Mouse (Mus musculus): ENCODE measurements around the gene Hoxc5. TPM values are rescaled to one million over a fixed set of nuclear protein-coding genes. Genes with fewer than 3 reads are reported as not detected.
A peak's percentile ranks its signal among the peaks of the same experiment; 100 is the strongest.

The Hoxc5 gene
- polyA plus RNA-seq, 1 experiment, result 0.53 TPM

DNA sequence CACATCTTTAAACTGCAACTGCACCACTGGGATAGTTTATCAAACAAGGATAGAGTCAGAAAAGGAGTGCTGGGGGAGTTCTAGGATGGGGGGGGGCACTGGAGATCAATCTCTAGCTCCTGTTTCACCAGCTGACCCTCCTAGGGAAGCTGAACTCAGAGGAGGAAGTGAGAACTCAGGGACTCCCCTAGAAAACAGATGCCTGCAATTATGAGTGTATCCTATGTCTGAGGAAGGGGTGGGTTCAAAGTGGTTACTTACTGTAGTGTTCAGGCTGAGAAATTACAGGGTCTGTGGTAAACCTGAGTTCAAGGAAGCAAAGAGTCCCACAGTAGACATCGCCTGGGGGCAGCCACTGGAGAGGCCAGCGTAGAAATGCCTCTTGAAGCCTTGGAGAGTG, 84.4 kb downstream of the Hoxc5 start:
- Histone ChIP-seq H3K4me3 (ENCODE audit: control insufficient read depth, low read depth, low read length) (no peak overlapping the region), H3K36me3 (ENCODE audit: control insufficient read depth, insufficient read depth, low read length) (no peaks in the 10 kb centered on the region), H3K27ac (ENCODE audit: control insufficient read depth, insufficient read depth, low read depth, low read length) (no peak overlapping the region), H3K4me1 (ENCODE audit: control insufficient read depth, insufficient read depth, low read length) (no peaks in the 10 kb centered on the region), H3K27me3 (ENCODE audit: control insufficient read depth, insufficient read depth, low read length) (no peaks in the 10 kb centered on the region)
- no peak for TF ChIP-seq POLR2A (IDR thresholded peaks at IDR 0.05; ENCODE audit: control insufficient read depth, low read depth, low read length)
- TF ChIP-seq CTCF (IDR thresholded peaks at IDR 0.05; ENCODE audit: control insufficient read depth, insufficient read depth, insufficient replicate concordance, low read depth, low read length), result no peak

- Histone ChIP-seq H3K4me1 (ENCODE audit: control insufficient read depth, insufficient read depth, low read length) (no peaks in the 10 kb centered on the region), H3K27me3 (ENCODE audit: control insufficient read depth, insufficient read depth, low read length) (no peaks in the 10 kb centered on the region), H3K36me3 (ENCODE audit: control insufficient read depth, insufficient read depth, low read length) (no peaks in the 10 kb centered on the region), H3K27ac (ENCODE audit: control insufficient read depth, insufficient read depth, low read depth, low read length) (no peak overlapping the region), H3K4me3 (ENCODE audit: control insufficient read depth, low read depth, low read length) (no peak overlapping the region)
- no peak for TF ChIP-seq POLR2A (IDR thresholded peaks at IDR 0.05; ENCODE audit: control insufficient read depth, low read depth, low read length)
- TF ChIP-seq CTCF (IDR thresholded peaks at IDR 0.05; ENCODE audit: control insufficient read depth, insufficient read depth, insufficient replicate concordance, low read depth, low read length), result no peak
These were observed 86.0 kb downstream of the Hoxc5 start for GRCm38 (mm10) chr15:103053210-103053609.

DNA sequence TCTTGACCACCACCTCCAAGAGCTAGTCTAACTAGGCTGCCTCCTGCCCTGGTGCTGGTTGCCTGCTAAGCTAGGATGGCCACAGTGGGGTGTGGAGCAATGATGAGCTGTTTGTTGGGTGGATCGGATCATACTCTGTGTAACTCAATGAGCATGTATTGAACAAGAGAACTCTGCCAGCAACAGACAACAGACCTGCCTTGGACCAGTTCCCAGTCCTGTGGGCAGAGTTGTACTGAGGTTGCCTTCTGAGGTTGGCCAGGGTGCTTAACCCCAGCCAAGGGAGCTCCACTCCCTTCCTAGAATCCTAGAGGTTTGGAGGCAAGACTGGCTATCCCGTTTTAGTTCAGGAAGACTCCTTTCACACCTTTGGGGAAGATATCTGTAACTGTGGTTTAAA, 89.2 kb downstream of the Hoxc5 start:
- Histone ChIP-seq H3K4me3 (ENCODE audit: control insufficient read depth, low read depth, low read length) (no peak overlapping the region), H3K27ac (ENCODE audit: control insufficient read depth, insufficient read depth, low read depth, low read length) (no peak overlapping the region), H3K27me3 (ENCODE audit: control insufficient read depth, insufficient read depth, low read length) (peaks cover 4% of the 10 kb centered on the region), H3K36me3 (ENCODE audit: control insufficient read depth, insufficient read depth, low read length) (no peaks in the 10 kb centered on the region), H3K4me1 (ENCODE audit: control insufficient read depth, insufficient read depth, low read length) (peaks cover 8% of the 10 kb centered on the region)
- TF ChIP-seq CTCF (IDR thresholded peaks at IDR 0.05; ENCODE audit: control insufficient read depth, insufficient read depth, insufficient replicate concordance, low read depth, low read length) (no peak), POLR2A (IDR thresholded peaks at IDR 0.05; ENCODE audit: control insufficient read depth, low read depth, low read length) (no peak)

GRCm38 (mm10) chr15:103058715-103059114, 91.5 kb downstream of the Hoxc5 start:
- Histone ChIP-seq H3K36me3 (ENCODE audit: control insufficient read depth, insufficient read depth, low read length) (no peaks in the 10 kb centered on the region), H3K4me1 (ENCODE audit: control insufficient read depth, insufficient read depth, low read length) (peaks cover 10% of the 10 kb centered on the region), H3K4me3 (ENCODE audit: control insufficient read depth, low read depth, low read length) (no peak overlapping the region), H3K27ac (ENCODE audit: control insufficient read depth, insufficient read depth, low read depth, low read length) (no peak overlapping the region), H3K27me3 (ENCODE audit: control insufficient read depth, insufficient read depth, low read length) (peaks cover 6% of the 10 kb centered on the region)
- no peak for TF ChIP-seq CTCF (IDR thresholded peaks at IDR 0.05; ENCODE audit: control insufficient read depth, insufficient read depth, insufficient replicate concordance, low read depth, low read length)
- no peak for TF ChIP-seq POLR2A (IDR thresholded peaks at IDR 0.05; ENCODE audit: control insufficient read depth, low read depth, low read length)

GRCm38 (mm10) chr15:103059393-103059992, 92.2 kb downstream of the Hoxc5 start:
- H3K4me1 ChIP-seq (ENCODE audit: control insufficient read depth, insufficient read depth, low read length), result peaks cover 10% of the 10 kb centered on the region
- peaks cover 6% of the 10 kb centered on the region for H3K27me3 ChIP-seq (ENCODE audit: control insufficient read depth, insufficient read depth, low read length)
- no peak overlapping the region for H3K27ac ChIP-seq (ENCODE audit: control insufficient read depth, insufficient read depth, low read depth, low read length)
- no peak overlapping the region for H3K4me3 ChIP-seq (ENCODE audit: control insufficient read depth, low read depth, low read length)
- H3K36me3 ChIP-seq (ENCODE audit: control insufficient read depth, insufficient read depth, low read length), result no peaks in the 10 kb centered on the region
- TF ChIP-seq POLR2A (IDR thresholded peaks at IDR 0.05; ENCODE audit: control insufficient read depth, low read depth, low read length) (no peak), CTCF (IDR thresholded peaks at IDR 0.05; ENCODE audit: control insufficient read depth, insufficient read depth, insufficient replicate concordance, low read depth, low read length) (no peak)

DNA sequence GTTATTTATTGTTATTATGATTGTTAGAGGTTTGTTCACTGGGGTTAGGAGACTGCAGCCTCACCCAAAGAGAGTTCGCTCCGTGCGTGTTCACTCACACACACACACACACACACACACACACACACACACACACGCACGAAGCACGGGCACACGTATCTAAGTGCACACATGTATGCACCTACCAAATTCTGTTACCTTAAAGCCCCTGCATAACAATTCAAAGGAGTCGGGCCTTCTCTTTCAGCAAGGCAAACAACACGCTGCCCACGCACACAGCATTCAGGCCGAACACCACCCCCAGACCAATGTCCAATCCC, 92.7 kb downstream of the Hoxc5 start:
- Histone ChIP-seq H3K4me3 (ENCODE audit: control insufficient read depth, low read depth, low read length) (no peak overlapping the region; the same call in 1 of the 2 replicates), H3K27ac (ENCODE audit: control insufficient read depth, insufficient read depth, low read depth, low read length) (peak overlapping the region; percentile 17; the same call in 1 of the 2 replicates), H3K27me3 (ENCODE audit: control insufficient read depth, insufficient read depth, low read length) (peaks cover 6% of the 10 kb centered on the region), H3K4me1 (ENCODE audit: control insufficient read depth, insufficient read depth, low read length) (peaks cover 10% of the 10 kb centered on the region), H3K36me3 (ENCODE audit: control insufficient read depth, insufficient read depth, low read length) (no peaks in the 10 kb centered on the region)
- TF ChIP-seq POLR2A (IDR thresholded peaks at IDR 0.05; ENCODE audit: control insufficient read depth, low read depth, low read length) (no peak), CTCF (IDR thresholded peaks at IDR 0.05; ENCODE audit: control insufficient read depth, insufficient read depth, insufficient replicate concordance, low read depth, low read length) (no peak)

DNA sequence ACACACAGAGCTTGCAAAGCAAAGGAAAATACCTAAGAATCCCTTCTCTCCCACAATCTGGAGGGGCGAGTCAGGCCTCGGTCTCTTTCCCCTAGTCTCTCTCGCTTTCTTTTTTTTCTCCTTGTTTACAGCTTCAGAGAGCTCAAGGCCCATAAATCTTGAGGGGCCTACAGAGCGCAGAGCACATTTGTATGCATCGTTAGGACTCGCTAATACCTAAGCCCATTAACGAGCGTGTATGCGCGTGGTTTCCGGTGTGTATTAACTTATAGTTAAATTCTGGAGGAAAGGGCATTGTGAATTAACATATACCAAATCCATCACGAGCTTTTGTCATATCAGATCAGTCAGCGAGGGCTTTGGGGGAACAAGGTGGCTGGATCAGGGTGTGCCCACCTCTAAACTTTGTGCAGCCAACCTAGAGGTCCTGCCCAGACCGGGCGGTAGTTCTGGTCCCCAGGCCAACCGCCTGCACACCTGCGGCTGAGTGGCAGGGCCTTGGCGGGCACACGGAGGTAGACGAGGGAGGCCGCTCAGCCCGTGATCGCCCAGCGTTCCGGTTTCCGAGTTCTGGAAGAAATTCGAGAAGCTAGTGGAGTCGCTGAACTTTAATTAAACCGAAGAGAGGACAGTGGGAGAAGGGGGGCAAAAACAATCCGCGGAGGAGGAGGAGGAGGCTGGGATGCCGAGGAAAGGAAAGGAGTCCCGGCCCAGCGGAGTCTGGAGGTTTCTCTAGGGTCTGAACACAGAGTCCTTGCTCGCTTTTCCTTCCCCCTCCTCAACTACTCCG, 93.3 kb downstream of the Hoxc5 start:
- TF ChIP-seq CTCF (IDR thresholded peaks at IDR 0.05; ENCODE audit: control insufficient read depth, insufficient read depth, insufficient replicate concordance, low read depth, low read length) (no peak), POLR2A (IDR thresholded peaks at IDR 0.05; ENCODE audit: control insufficient read depth, low read depth, low read length) (no peak)
- Histone ChIP-seq H3K27me3 (ENCODE audit: control insufficient read depth, insufficient read depth, low read length) (peaks cover 6% of the 10 kb centered on the region), H3K4me1 (ENCODE audit: control insufficient read depth, insufficient read depth, low read length) (peaks cover 10% of the 10 kb centered on the region), H3K36me3 (ENCODE audit: control insufficient read depth, insufficient read depth, low read length) (no peaks in the 10 kb centered on the region), H3K4me3 (ENCODE audit: control insufficient read depth, low read depth, low read length) (peak overlapping the region; percentile 28), H3K27ac (ENCODE audit: control insufficient read depth, insufficient read depth, low read depth, low read length) (peak overlapping the region; percentile 17)

Measured in testis, adult 2 months (tissue).